Mouse (Mus musculus) frontal cortex, adult (tissue): Measurements from ENCODE around the gene Gm12258.
A peak's percentile ranks its signal among the peaks of the same experiment; 100 is the strongest.

Experiments
- ATAC-seq: cut with Nextera tagmentation; 2 replicates; pipeline ENCODE4 v1.9.2; 2017; ENCODE audit warnings: mild to moderate bottlenecking, moderate library complexity, mixed read lengths; ENCODE audit not compliant: low TSS enrichment

The Gm12258 gene

GRCm38 (mm10) chr11:58901080-58901479, 54.1 kb downstream of the Gm12258 start:
- ATAC-seq: no peak

GRCm38 (mm10) chr11:58903511-58904409, 56.8 kb downstream of the Gm12258 start, which contains the start of gene Zfp39:
Gene Zfp39, minus strand, starts transcription at chr11:58904225.
- peak; percentile 99 for ATAC-seq

GRCm38 (mm10) chr11:58904410-58904718, 57.4 kb downstream of the Gm12258 start:
- ATAC-seq: peak; percentile 12; the same call in 1 of the 2 replicates

GRCm38 (mm10) chr11:58904838-58905237, 57.9 kb downstream of the Gm12258 start:
- ATAC-seq: no peak
